Mouse (Mus musculus) G1E (cell line): ENCODE measurements around the gene Tmem138. TPM values are rescaled to one million over a fixed set of nuclear protein-coding genes. Genes with fewer than 3 reads are reported as not detected.
A peak's percentile ranks its signal among the peaks of the same experiment; 100 is the strongest.
"Not testable (repeated sequence)": the region's sequence is repeated elsewhere in the genome, so short reads cannot be mapped to it uniquely, and the experiment has no call there.

ENCODE experiments used
- ATAC-seq: 2 replicates; pipeline ENCODE4 v1.8.0; 2016; ENCODE audit warnings: mild to moderate bottlenecking; ENCODE audit not compliant: insufficient number of reproducible peaks, poor library complexity, low FRiP score, severe bottlenecking; ENCODE audit errors: extremely low read depth
- DNase-seq: peaks from one replicate; pipeline ENCODE4 v3.0.0; 2012; ENCODE audit warnings: low spot score
- H3K27me3 ChIP-seq: 2 replicates; pipeline ENCODE4 v1.6.1; 2012; ENCODE audit warnings: mild to moderate bottlenecking, low read length, inconsistent platforms; ENCODE audit not compliant: insufficient read depth
- H3K36me3 ChIP-seq: replicated peaks from 2 replicates; pipeline ENCODE3; 2012; ENCODE audit warnings: mild to moderate bottlenecking, inconsistent platforms
- H3K4me1 ChIP-seq: 2 replicates; pipeline ENCODE4 v1.6.1; 2012; ENCODE audit warnings: low read depth, low read length, inconsistent platforms, mixed read lengths; ENCODE audit not compliant: insufficient read depth
- H3K4me3 ChIP-seq: 2 replicates; pipeline ENCODE4 v1.5.1; 2012; ENCODE audit warnings: low read depth, mild to moderate bottlenecking, inconsistent platforms, low read length, moderate library complexity, mixed read lengths
- H3K9me3 ChIP-seq: replicated peaks from 2 replicates; pipeline ENCODE4 v1.6.1; 2012; ENCODE audit warnings: inconsistent platforms
- CTCF ChIP-seq: IDR thresholded peaks from 2 replicates; pipeline ENCODE4 v1.5.1; 2012; ENCODE audit warnings: low read depth, low read length, inconsistent platforms, mixed read lengths
- GATA1 ChIP-seq: IDR thresholded peaks from 2 replicates; pipeline ENCODE4 v1.6.1; 2012; ENCODE audit warnings: borderline replicate concordance, low read length, inconsistent platforms, mixed read lengths
- GATA2 ChIP-seq: IDR thresholded peaks from 2 replicates; pipeline ENCODE4 v1.6.1; 2012; ENCODE audit warnings: low read depth, low read length, inconsistent platforms, borderline replicate concordance
- POLR2AphosphoS5 ChIP-seq: IDR thresholded peaks from 2 replicates; pipeline ENCODE4 v1.6.1; 2012; ENCODE audit warnings: low read depth, low read length, inconsistent platforms; ENCODE audit not compliant: insufficient replicate concordance
- TAL1 ChIP-seq: conservative IDR thresholded peaks from 2 replicates; pipeline ENCODE4 v1.6.1; 2012; ENCODE audit warnings: low read depth, low read length, inconsistent platforms, mixed read lengths
- polyA plus RNA-seq: library from polyadenylated mRNA; stranded (reverse); fragments of >175 nt; gene quantifications from 2 replicates; pipeline ENCODE4 v1.2.3, GENCODE M21; 2012
- total RNA-seq, 2 experiments: library from RNA; stranded (forward) in 1 of 2; stranded (reverse) in 1 of 2; fragments of 200-1000 nt in 1 of 2; fragments of >200 nt in 1 of 2; fragmentation: Nextera tagmentation in 1 of 2; gene quantifications; 2 replicates each; pipeline ENCODE4 v1.2.3; 2014 to 2017

Gene Tmem138
- total and polyA plus RNA-seq, 3 experiments: 5.0 to 50.1 (median 9.7) TPM

- Histone ChIP-seq H3K36me3 (no peaks in the 10 kb centered on the region), H3K9me3 (no peaks in the 10 kb centered on the region), H3K4me1 (peaks cover 6% of the 10 kb centered on the region), H3K4me3 (no peak overlapping the region), H3K27me3 (peaks cover 13% of the 10 kb centered on the region)
- ATAC-seq (no peak), DNase-seq (no peak)
- no peak for TF ChIP-seq CTCF
- no peak for TF ChIP-seq GATA2
Observed at GRCm38 (mm10) chr19:10561558-10562314, 15.4 kb downstream of the Tmem138 start.

GRCm38 (mm10) chr19:10560108-10560507 lies 17.1 kb downstream of the Tmem138 start:
- no peak for TF ChIP-seq TAL1
- no peak for TF ChIP-seq GATA1
- no peak for TF ChIP-seq CTCF
- no peak for TF ChIP-seq GATA2
- TF ChIP-seq POLR2AphosphoS5: no peak
- ATAC-seq (no peak), DNase-seq (no peak)
- Histone ChIP-seq H3K4me1 (peaks cover 19% of the 10 kb centered on the region), H3K27me3 (peaks cover 8% of the 10 kb centered on the region), H3K9me3 (no peaks in the 10 kb centered on the region), H3K36me3 (no peaks in the 10 kb centered on the region), H3K4me3 (no peak overlapping the region)

- DNase-seq, H3K9me3 ChIP-seq, H3K27me3 ChIP-seq, ATAC-seq, H3K4me3 ChIP-seq: not testable (repeated sequence)
- Histone ChIP-seq H3K36me3 (peaks cover 14% of the 10 kb centered on the region), H3K4me1 (peaks cover 27% of the 10 kb centered on the region)
Observed at GRCm38 (mm10) chr19:10557837-10558375, 19.3 kb downstream of the Tmem138 start.

- H3K4me3 ChIP-seq: no peak overlapping the region
- peaks cover 27% of the 10 kb centered on the region for H3K4me1 ChIP-seq
- H3K27me3 ChIP-seq: no peaks in the 10 kb centered on the region
- peaks cover 18% of the 10 kb centered on the region for H3K36me3 ChIP-seq
- ATAC-seq: no peak
- DNase-seq: no peak
- H3K9me3 ChIP-seq: no peaks in the 10 kb centered on the region
- TF ChIP-seq GATA2: no peak
- no peak for TF ChIP-seq TAL1
- TF ChIP-seq CTCF: no peak
- TF ChIP-seq GATA1: no peak
- no peak for TF ChIP-seq POLR2AphosphoS5
Observed at GRCm38 (mm10) chr19:10557430-10557829, 19.7 kb downstream of the Tmem138 start.

GRCm38 (mm10) chr19:10557001-10557400 lies 20.2 kb downstream of the Tmem138 start:
- Histone ChIP-seq H3K36me3 (peaks cover 21% of the 10 kb centered on the region), H3K9me3 (no peaks in the 10 kb centered on the region), H3K4me3 (no peak overlapping the region), H3K27me3 (no peaks in the 10 kb centered on the region), H3K4me1 (peaks cover 26% of the 10 kb centered on the region)
- ATAC-seq: no peak
- no peak for TF ChIP-seq POLR2AphosphoS5
- DNase-seq: no peak

- H3K9me3 ChIP-seq: no peaks in the 10 kb centered on the region
- DNase-seq: peak; percentile 77
- peaks cover 24% of the 10 kb centered on the region for H3K4me1 ChIP-seq
- ATAC-seq: peak; percentile 81
- TF ChIP-seq POLR2AphosphoS5 (no peak), GATA1 (no peak), GATA2 (no peak), CTCF (no peak), TAL1 (no peak)
- H3K27me3 ChIP-seq: no peaks in the 10 kb centered on the region
- H3K4me3 ChIP-seq: peak within 1 kb of the TSS; percentile 72
- peaks cover 33% of the 10 kb centered on the region for H3K36me3 ChIP-seq
Observed at GRCm38 (mm10) chr19:10555624-10556510, 21.3 kb downstream of the Tmem138 start, which contains the start of gene Tmem216. Tmem216 (minus strand) TSS chr19:10556238.
